Mouse (Mus musculus): ENCODE results near the gene Chst11. TPM values are rescaled to one million over a fixed set of nuclear protein-coding genes. Genes with fewer than 3 reads are reported as not detected.

Gene Chst11
- polyA plus RNA-seq, 1 experiment from 2014 or later: 2.6 TPM

DNA sequence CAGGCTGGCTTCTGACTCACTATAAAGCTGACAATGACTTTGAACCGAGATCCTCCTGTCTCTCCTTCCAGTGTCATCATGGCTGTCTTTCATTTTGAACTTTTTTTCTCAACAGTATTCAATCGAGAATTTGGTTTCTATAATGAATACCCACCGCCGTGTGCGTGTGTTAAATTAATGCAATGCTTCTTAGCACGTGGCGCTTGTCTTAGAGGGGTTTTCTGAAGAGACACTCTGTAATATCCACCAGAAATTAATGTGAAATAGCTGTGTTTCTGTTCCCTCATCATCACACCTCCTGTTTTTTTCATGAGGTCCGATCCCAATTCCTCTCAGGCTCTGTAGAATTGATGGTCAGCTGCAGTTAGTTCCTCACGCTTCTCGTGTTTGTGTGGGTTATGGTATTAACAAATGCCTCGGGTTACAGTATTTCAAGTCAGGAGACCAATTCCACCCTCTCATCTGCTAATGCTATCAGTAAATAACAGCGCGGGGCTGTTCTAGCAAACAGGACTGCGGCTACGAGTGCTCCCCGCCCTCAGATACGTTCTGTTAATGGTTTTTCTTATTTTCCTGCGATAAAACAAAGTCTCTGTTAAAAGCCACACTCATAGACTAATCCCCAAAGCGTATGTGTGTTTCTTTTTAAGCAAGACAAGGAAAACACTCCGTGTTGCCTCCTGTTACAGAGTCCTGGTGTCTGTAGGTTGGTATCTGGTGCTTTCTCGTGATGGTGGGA is 32.6 kb downstream of the Chst11 start:
- Histone ChIP-seq H3K4me3 (no peak overlapping the region), H3K27ac (0 out of 2 replicates have a peak overlapping the region, but pooled peaks have one; percentile 35), H3K4me2 (no peak overlapping the region), H3K36me3 (no peaks in the 10 kb centered on the region), H3K9me3 (no peaks in the 10 kb centered on the region; the same call in 1 of the 2 replicates), H3K9ac (no peak overlapping the region), H3K27me3 (no peaks in the 10 kb centered on the region), H3K4me1 (peaks cover 29% of the 10 kb centered on the region)
- no peak for ATAC-seq (ENCODE audit: insufficient number of reproducible peaks, insufficient read depth, low FRiP score, low TSS enrichment, low read depth)
- 57% methylated on average over 21 of the region's 21 CpGs for WGBS

DNA sequence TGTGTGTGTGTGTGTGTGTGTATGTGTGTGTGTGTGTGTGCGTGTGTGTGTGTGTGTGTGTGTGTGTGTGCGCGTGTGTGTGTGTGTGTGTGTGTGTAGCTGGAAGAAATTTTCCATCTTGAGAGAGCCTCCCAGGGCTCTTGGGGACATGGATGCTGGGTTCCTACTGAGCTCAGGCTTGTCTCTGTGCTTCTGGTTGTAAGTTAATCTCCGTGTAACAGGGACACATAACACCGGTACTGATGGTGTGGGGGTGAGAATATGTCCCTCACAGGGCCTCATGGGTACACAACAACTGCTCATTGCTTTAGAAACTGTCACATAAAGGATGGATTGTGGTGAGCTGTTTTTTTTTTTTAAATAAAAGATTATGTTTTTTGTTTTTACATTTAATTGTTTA is 33.2 kb downstream of the Chst11 start:
- Histone ChIP-seq H3K9ac (no peak overlapping the region), H3K9me3 (no peaks in the 10 kb centered on the region; the same call in 1 of the 2 replicates), H3K27me3 (no peaks in the 10 kb centered on the region), H3K4me1 (peaks cover 25% of the 10 kb centered on the region), H3K4me2 (no peak overlapping the region), H3K27ac (no peak overlapping the region), H3K4me3 (no peak overlapping the region), H3K36me3 (no peaks in the 10 kb centered on the region)
- 40% methylated on average over 2 of the region's 5 CpGs for WGBS
- no peak for ATAC-seq (ENCODE audit: insufficient number of reproducible peaks, insufficient read depth, low FRiP score, low TSS enrichment, low read depth)

DNA sequence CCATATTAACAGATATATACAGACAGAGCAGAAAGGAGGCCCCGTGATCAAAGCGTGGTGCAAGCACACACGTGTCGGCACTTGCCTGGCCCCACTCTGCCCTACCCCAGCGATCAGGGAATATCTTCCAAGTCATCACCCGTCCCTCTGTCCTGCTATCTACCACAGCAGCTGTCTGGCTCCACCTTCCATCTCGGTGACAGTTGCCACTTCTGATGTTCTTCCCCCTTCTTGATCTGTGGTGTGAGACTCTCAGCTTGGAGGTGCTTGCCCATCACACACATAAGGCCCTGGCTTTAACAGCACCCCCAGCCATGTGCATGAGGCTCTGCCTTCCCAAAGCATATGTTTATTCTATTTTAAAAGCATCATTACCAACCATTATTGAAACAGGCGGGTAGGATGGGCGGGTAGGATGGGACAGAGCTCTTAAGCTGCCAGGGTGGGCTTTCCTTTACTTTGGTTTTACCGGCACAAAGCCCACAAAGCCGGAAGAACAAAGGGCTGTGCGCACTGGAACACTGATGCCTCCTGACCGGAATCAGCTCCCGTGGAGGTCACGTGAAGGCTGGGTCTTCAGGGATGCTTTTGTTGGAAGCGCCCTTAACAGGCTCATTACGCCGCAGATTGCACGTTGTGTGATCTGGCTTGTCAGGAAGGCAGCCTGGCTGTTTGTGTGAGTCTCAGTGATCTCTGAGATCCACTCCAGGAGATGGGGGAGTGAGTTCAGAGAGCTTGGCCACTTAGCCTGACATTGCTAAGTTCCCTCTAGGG is 34.4 kb downstream of the Chst11 start:
- Histone ChIP-seq H3K9ac (0 out of 2 replicates have a peak overlapping the region, but pooled peaks have one; percentile 27), H3K36me3 (no peaks in the 10 kb centered on the region), H3K27ac (no peak overlapping the region), H3K4me1 (peaks cover 22% of the 10 kb centered on the region), H3K27me3 (no peaks in the 10 kb centered on the region), H3K4me3 (no peak overlapping the region), H3K4me2 (peak overlapping the region; percentile 27), H3K9me3 (no peaks in the 10 kb centered on the region; the same call in 1 of the 2 replicates)
- no peak for ATAC-seq (ENCODE audit: insufficient number of reproducible peaks, insufficient read depth, low FRiP score, low TSS enrichment, low read depth)
- 42% methylated on average over 19 of the region's 19 CpGs for WGBS

DNA sequence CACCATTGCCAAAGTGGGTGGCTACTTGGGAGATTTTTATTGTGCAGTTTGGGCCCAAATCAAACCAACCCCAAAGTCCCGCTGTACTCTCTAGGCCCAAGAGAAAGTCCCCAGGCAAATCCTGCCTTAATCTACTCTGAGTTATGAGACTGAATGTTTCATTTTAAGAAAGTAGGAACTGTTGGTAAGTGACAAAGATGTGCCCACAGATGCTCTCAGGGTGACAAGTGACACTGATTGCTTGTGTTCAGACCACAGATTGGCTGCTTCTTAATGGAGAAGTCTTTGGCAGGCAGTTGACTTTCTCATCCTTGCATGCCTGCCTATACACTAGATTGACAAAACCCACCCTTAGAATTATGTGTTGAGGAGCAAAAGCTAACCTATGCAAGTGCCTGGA is 37.3 kb downstream of the Chst11 start:
- Histone ChIP-seq H3K36me3 (no peaks in the 10 kb centered on the region), H3K9me3 (no peaks in the 10 kb centered on the region), H3K4me2 (no peak overlapping the region), H3K27me3 (no peaks in the 10 kb centered on the region), H3K4me1 (peaks cover 25% of the 10 kb centered on the region), H3K9ac (no peak overlapping the region), H3K4me3 (no peak overlapping the region), H3K27ac (no peak overlapping the region)
- 79% methylated on average over 1 of the region's 1 CpGs for WGBS
- no peak for ATAC-seq (ENCODE audit: insufficient number of reproducible peaks, insufficient read depth, low FRiP score, low TSS enrichment, low read depth)

DNA sequence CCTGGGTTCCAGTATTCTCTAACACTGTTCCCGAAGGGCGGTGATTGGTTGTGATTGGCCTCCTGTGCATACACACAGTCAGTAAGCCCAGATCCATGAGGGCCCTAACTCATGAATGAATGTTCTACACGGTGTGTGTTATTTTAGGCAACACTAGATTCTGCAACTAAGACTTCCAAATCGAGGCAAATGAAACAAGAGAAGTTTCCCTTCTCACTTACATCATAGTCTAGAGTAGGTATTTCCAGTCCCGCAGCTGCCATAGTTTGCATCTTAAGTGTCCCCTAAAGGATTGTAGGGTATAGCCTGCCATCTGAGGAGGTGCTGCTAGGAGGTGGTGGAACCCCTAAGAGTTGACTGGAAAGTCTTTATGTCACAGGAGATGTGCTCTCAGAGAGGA is 40.9 kb downstream of the Chst11 start:
- Histone ChIP-seq H3K27ac (no peak overlapping the region), H3K4me3 (no peak overlapping the region), H3K36me3 (no peaks in the 10 kb centered on the region), H3K9ac (no peak overlapping the region), H3K4me2 (no peak overlapping the region), H3K27me3 (no peaks in the 10 kb centered on the region), H3K9me3 (no peaks in the 10 kb centered on the region), H3K4me1 (0 out of 2 replicates have a peak, but pooled peaks cover 5% of the 10 kb centered on the region)
- ATAC-seq (ENCODE audit: insufficient number of reproducible peaks, insufficient read depth, low FRiP score, low TSS enrichment, low read depth): no peak
- WGBS: 83% methylated on average over 5 of the region's 5 CpGs

DNA sequence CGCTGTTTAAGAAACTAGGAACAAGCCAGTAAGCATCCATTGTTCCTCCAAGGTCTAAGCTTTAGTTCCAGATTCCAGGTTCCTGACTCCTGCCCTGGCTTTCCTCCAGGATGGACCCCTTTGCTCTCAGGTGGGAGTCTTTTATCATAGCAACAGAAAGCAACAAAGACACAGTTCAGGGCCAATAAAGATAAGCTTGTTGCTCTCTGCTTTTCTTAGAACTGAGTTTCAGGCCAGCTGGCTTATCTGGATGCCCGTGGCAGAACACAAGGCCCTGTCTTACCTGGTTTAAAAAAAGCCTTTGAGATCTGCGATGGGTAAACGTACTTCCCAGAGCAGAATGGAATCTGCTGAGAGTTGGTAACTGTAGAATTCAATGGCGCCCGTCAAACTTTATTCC is 42.4 kb downstream of the Chst11 start:
- Histone ChIP-seq H3K9me3 (no peaks in the 10 kb centered on the region), H3K4me3 (no peak overlapping the region), H3K27me3 (no peaks in the 10 kb centered on the region), H3K4me2 (no peak overlapping the region), H3K36me3 (no peaks in the 10 kb centered on the region), H3K9ac (no peak overlapping the region), H3K4me1 (peaks cover 9% of the 10 kb centered on the region; the same call in 1 of the 2 replicates), H3K27ac (no peak overlapping the region)
- no peak for ATAC-seq (ENCODE audit: insufficient number of reproducible peaks, insufficient read depth, low FRiP score, low TSS enrichment, low read depth)
- WGBS: 86% methylated on average over 6 of the region's 6 CpGs

DNA sequence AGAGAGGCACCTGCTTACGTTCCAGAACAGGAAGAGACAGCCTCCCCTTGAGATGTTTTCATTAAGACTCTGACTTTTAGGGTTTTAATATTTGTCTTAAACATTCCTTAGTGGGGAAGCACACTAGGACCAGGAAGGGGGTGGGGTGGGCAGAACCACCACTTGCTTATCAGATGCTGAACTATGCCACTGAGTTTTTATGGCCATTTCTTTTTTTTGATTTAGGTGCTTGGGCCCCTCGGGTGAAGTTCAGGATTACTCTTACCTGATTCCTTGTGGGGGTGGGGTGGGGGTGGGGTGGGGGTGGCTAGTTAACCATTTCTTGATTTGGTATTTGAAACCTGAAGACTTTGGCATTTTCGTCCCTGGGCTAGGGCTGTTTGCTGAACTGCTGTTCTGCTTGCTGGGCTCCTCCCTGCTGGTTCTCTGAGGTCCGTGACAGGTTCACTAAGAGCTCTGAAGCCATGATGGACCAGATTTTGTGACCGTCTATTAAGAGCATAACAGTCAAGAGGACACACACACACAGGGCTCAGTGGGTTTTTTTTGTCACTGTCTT is 44.9 kb downstream of the Chst11 start:
- ATAC-seq (ENCODE audit: insufficient number of reproducible peaks, insufficient read depth, low FRiP score, low TSS enrichment, low read depth): no peak
- H3K27ac ChIP-seq: no peak overlapping the region
- no peak overlapping the region for H3K4me3 ChIP-seq
- H3K4me1 ChIP-seq: peaks cover 7% of the 10 kb centered on the region; the same call in 1 of the 2 replicates
- H3K36me3 ChIP-seq: 0 out of 2 replicates have a peak, but pooled peaks cover 5% of the 10 kb centered on the region
- no peaks in the 10 kb centered on the region for H3K27me3 ChIP-seq
- no peaks in the 10 kb centered on the region for H3K9me3 ChIP-seq
- WGBS: 48% methylated on average over 5 of the region's 5 CpGs
- no peak overlapping the region for H3K4me2 ChIP-seq
- no peak overlapping the region for H3K9ac ChIP-seq

DNA sequence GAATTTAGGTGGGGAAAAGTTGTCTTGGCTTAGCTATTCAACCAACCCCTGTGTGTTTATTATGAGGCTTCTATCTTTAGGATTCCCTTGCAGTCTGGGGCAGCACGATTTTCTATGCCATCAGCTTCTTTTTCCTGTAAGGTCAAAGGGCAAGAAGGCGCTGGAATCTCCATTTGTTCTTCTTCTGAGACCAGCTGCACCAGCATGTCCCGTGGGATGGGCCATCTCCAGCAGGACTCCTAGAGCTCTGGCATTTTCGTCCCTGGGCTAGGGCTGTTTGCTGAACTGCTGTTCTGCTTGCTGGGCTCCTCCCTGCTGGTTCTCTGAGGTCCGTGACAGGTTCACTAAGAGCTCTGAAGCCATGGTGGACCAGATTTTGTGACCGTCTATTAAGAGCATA is 45.6 kb downstream of the Chst11 start:
- Histone ChIP-seq H3K9ac (no peak overlapping the region), H3K27me3 (no peaks in the 10 kb centered on the region), H3K36me3 (0 out of 2 replicates have a peak, but pooled peaks cover 5% of the 10 kb centered on the region), H3K9me3 (no peaks in the 10 kb centered on the region), H3K4me2 (no peak overlapping the region), H3K27ac (no peak overlapping the region), H3K4me3 (no peak overlapping the region), H3K4me1 (peaks cover 7% of the 10 kb centered on the region; the same call in 1 of the 2 replicates)
- WGBS: 33% methylated on average over 6 of the region's 6 CpGs
- ATAC-seq (ENCODE audit: insufficient number of reproducible peaks, insufficient read depth, low FRiP score, low TSS enrichment, low read depth): no peak

DNA sequence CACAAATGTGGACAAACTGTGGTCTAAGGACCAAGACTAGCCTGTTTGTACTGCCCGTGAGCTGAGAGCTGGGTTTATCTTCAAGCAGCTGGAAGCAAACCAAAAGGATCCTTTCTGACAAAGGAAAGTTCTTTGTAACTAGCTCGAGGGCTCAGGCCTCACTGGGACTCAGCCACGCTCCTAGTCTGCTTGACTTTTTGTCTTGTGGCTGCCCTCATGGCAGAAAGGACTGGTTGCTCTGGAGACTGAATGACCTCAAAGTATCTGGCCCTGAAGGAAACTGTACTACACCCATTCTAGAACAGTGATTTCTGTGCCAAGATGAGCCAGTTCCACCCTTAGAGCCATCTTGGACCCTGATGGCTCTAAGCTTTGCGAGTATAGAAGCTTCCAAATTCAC is 46.3 kb downstream of the Chst11 start:
- 64% methylated on average over 4 of the region's 4 CpGs for WGBS
- no peak for ATAC-seq (ENCODE audit: insufficient number of reproducible peaks, insufficient read depth, low FRiP score, low TSS enrichment, low read depth)

DNA sequence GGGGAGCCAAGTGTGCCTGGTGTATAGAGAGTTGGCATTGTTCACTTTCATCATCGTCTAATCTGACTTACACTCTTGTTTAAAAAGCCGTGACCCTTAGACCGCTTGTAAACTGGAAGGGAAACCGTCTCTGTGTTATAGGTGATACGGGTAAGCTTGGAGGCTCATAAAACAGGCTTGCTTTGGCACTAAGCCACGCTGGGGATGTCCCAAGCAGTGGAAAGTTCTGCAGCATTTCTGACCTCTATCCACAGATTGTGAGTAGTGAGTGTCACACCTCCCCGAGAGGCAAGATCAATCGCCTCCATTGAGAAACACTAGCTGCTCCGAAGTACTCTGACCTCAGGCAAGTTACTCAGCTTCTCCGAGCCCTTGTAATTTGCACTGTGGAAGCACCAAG is 47.3 kb downstream of the Chst11 start:
- no peak overlapping the region for H3K4me3 ChIP-seq
- no peak overlapping the region for H3K9ac ChIP-seq
- no peak overlapping the region for H3K27ac ChIP-seq
- ATAC-seq (ENCODE audit: insufficient number of reproducible peaks, insufficient read depth, low FRiP score, low TSS enrichment, low read depth): no peak
- H3K36me3 ChIP-seq: 0 out of 2 replicates have a peak, but pooled peaks cover 5% of the 10 kb centered on the region
- peaks cover 10% of the 10 kb centered on the region; the same call in 1 of the 2 replicates for H3K4me1 ChIP-seq
- 56% methylated on average over 10 of the region's 10 CpGs for WGBS
- no peaks in the 10 kb centered on the region for H3K9me3 ChIP-seq
- no peaks in the 10 kb centered on the region for H3K27me3 ChIP-seq
- H3K4me2 ChIP-seq: no peak overlapping the region

More for the DNA sequence above, 46.3 kb downstream of the Chst11 start:
- Histone ChIP-seq H3K4me3 (no peak overlapping the region), H3K9me3 (no peaks in the 10 kb centered on the region), H3K36me3 (0 out of 2 replicates have a peak, but pooled peaks cover 5% of the 10 kb centered on the region), H3K4me1 (peaks cover 8% of the 10 kb centered on the region; the same call in 1 of the 2 replicates), H3K9ac (no peak overlapping the region), H3K27ac (no peak overlapping the region), H3K4me2 (no peak overlapping the region), H3K27me3 (no peaks in the 10 kb centered on the region)

DNA sequence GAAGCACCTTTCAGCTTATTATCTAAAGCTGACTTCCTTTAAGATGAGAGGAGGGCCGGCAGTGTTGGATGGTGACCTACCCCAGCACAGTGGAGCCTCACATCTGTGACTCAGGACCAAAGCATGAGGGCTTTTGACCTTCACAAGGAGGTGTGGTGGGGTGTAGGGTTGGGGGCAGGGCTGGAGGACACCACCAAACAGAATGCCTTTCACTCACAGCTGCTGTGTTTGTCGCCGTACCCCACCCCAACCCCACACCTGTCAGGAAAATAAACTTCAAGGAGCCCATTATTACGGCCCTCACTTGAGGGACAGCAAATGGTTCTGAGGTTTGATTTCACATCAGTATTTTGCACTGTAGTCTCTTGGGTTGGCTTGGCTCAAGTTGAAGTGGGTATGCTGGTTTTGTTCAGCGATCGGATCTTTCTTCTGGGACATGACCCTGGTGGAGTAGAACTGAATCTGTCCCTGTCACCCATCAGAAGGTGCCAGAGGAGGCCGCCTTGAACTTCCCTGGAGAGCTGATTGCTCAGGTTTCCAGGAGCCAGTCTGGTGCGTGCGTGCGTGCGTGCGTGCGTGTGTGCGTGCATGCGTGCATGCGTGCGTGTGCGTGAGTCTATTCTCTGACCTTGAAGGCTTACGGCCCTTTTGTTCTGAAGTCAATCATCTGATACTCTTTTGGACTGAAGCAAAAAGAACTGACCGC is 51.2 kb downstream of the Chst11 start:
- H3K27me3 ChIP-seq: no peaks in the 10 kb centered on the region
- no peak for ATAC-seq (ENCODE audit: insufficient number of reproducible peaks, insufficient read depth, low FRiP score, low TSS enrichment, low read depth)
- H3K27ac ChIP-seq: no peak overlapping the region
- 0 out of 2 replicates have a peak, but pooled peaks cover 5% of the 10 kb centered on the region for H3K36me3 ChIP-seq
- H3K4me1 ChIP-seq: peaks cover 10% of the 10 kb centered on the region; the same call in 1 of the 2 replicates
- H3K9ac ChIP-seq: no peak overlapping the region
- no peak overlapping the region for H3K4me3 ChIP-seq
- H3K9me3 ChIP-seq: no peaks in the 10 kb centered on the region
- no peak overlapping the region for H3K4me2 ChIP-seq
- WGBS: 87% methylated on average over 20 of the region's 20 CpGs

Data from embryonic facial prominence, embryonic 13.5 days (tissue).